Mouse (Mus musculus) spleen, postnatal 4 days (tissue): ENCODE measurements at regions not wholly inside any gene's neighbourhood (a gene's known extent, or its start where the extent isn't known, plus 50 kb on each side); places are given as distances from the start of the nearest gene placed in this dataset.

Source experiments
- DNase-seq, 2 experiments: peaks; one replicate each; pipeline ENCODE4 v3.0.0; 2022; ENCODE audit warnings: low spot score in 2 of 2

DNA sequence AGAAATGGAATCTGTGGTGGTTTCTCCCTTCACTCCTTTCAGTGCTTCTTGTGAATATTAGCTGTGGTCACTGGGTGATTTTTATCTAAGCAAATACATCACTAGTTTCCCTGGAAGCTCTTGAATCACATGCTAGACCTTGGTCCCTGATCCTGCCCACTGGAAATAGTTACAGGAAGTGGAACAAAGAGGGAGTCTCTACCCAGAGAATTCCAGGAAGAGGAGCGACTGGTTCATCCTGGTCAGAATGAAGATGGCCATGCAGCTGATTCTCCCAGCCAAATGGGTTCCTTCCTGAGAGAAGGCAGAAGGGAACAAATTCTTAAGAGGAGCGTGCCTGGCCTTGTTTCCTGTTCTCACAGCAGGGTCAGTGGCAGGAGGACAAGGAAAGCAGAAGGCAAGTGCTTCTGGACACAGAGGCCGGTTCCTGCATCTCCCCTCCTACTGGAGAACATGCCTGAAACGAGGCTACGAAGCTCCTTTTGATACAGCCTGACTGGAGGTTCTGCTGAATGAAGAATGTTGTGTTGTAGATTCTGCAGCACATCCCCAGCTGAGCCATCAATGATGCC, 264.8 kb upstream of the Sdk2 start:
- no peak for DNase-seq

DNA sequence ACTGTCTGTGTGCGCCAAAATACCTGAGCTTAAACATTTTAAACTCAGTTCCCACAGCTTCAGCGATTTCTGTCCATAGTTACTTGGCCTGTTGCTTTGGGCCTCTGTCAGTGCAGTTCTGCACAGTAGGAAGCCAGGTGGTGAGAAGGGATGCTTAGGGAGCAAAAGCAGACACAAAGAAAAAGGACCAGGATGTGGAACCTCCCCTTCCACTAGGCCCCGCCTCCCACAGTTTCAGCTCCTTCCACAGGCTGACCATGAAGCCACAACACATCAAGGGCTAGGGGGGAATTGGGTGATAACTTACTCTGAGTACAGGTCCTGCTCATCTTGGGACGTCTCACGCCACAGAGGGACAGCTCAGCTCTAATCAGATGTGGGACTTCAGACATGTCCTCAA, 263.5 kb upstream of the Sdk2 start:
- DNase-seq = no peak

DNA sequence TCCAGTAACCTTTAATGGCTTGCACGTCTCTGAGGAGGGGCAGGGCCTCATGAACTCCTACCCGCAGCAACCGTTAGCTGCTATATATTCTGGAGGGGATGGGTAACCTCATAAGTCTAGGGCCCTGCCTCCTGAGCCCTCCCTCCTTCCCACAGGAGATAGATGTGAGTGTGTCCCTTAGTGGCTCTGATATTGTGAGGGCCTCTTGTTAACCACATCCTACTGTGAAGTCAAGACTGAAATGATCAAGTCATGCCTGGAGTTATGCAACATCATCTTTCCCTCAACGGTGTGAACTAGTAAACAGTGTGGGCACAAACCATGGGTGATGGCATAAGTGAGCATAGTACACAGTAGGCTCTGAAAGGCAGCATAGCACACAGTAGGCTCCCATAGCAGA, 255.8 kb upstream of the Sdk2 start:
- DNase-seq = no peak

DNA sequence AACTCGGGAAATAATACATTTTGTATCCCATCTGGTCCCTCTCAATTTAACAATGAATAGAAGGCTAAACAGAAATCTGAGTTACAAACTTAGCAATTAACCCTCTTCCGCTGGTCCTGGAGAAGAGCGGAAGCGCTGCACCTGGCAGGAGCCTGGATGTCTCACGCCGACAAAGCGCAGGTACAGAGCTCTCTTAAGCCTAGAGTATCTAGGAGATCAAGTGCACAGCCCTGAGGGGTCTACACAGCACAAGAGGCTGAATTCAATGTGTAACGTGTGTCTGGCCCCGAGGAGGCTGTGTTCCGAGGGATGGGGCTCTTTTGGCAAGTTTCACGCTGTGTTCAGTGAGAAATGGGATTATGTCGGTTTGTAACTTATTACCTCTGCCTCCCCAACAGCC, 255.1 kb upstream of the Sdk2 start:
- no peak for DNase-seq

DNA sequence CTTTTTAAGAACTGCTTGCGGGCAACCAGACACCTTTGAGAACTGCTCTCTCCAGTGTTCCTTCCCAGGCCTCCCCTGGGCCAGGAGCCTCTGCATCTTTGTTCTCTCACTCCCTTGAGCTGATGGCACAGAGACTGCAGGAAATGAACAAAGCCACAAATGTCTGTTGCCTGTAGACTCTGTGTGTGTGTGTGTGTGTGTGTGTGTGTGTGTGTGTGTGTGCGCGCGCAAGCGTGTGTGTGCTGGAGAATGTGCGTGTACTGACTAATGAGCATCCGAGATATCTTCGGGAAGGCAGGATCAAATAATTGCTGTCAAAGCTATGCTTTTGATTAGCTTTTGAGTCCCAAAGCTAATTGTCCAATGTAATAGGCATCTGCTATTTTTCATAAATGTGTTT, 254.7 kb upstream of the Sdk2 start:
- DNase-seq = no peak

DNA sequence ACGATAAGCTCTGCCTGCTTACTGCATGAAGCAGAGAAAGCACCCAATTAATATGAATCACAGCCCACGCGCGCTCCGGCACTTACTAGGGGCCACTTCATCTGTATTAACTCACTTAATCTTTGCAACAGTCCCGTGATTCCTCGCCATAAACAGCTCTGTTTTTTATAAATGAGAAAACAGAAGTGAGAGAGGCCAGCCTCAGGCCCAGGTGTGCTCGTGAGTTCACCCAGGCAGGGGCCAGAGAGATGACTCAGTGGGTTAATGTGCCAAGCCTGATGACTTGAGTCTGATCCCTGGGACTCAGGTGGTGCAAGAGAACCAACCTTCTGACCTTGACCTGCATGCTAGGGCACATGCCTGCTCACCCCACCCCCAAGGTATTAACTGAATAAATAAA, 248.4 kb upstream of the Sdk2 start:
- no peak for DNase-seq

DNA sequence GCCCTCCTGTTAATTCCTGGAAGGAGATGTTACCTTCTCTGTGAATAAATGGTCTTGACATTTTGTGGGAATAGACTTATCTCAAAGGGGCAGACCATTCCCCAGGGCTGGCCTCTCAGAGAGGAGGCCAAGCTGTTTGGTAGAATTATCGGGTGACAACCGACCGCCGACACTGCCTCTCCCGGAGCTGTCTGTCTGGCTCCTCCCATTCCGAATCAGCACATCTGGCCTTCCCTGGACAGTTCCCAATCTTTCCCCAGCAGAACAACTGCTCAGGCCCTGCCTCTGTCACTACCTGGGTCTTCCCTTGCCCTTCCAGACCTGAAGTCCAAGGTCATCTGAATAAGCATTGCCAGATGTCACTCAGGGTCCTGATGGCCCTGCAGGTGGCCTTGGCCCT, 246.8 kb upstream of the Sdk2 start:
- no peak for DNase-seq

DNA sequence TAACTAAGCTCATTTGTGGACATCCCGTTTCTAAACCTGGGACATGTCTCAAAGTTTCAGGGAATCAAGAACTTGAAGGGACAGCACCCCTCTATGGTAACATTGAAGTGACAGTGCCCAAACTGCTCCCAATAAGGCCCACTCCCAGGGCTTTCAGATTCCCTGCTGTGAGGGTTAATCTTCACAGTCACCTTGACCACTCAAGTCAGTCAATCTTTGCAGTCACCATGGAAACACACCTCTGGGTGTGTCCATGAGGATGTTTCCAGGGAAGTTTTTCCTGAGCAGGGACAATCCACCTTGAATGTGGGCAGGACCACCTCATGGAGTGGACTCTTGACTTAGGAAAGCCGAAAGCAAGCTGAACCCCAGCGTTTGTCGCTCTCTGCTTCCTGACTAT, 244.8 kb upstream of the Sdk2 start:
- DNase-seq = no peak

DNA sequence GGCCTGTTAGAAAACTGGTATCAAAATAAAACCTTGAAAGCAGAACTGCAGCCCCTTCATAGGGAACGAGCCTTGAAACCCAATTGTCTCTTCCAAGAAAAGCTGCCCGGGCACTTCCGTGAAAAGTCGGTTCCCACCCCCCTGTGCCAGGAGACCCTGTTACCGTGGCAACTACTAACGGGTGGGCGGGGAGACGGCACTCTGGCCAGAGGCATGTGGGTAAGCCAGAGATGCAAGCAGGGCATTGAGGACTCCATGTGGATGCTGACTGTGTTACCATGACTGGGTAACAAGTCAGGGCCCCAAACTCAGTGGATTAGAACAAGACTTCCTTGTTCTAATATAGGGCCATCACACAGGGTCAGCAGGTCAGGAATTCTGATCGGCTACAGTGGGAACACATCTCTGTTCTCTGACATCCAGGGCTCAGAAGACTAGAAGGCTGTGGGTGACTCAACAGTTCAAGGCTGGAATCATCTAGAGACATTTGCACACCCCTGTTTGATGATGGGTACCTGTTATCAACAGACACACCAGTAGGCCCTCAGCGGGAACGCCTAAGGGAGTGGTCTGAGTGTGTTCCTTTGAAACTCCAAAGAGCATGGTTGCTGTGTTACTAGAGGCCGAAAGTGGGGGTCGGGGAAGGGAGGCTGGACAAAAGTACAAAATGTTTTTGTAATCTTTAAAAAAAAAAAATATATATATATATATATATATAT, 236.9 kb upstream of the Sdk2 start:
- no peak for DNase-seq

DNA sequence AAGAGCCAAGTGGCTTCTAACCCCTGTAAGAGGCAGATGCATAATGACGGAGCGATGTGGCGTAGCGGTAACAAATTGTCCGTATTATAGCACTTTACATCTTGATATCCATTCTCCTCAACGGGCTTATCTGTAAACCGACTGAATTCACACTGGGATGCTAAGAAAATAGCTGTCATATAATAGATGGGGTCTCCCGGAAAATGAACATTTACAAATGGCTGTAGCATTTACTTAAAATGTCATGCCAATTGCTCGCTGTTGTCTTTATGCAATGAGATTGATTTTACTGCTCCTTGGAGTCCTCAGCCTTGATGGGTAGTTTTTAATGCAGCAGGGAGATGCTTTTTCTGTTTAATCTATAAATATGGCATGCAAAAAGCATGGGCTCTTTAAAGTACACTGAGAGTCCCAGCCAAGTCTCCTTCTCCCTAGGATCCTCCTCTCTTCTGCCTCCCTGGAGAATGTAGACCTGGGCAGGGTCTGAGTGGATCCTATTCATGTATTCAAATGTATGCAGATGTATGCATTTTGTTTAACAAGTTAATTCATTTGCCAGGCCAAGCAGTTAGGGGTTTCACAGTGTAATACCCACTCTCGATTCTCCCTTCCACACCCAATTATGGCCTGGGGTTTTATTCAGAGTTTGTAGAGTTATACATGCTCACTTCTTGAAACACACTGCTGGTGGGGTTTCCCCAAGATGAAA, 233.9 kb upstream of the Sdk2 start:
- DNase-seq = no peak

DNA sequence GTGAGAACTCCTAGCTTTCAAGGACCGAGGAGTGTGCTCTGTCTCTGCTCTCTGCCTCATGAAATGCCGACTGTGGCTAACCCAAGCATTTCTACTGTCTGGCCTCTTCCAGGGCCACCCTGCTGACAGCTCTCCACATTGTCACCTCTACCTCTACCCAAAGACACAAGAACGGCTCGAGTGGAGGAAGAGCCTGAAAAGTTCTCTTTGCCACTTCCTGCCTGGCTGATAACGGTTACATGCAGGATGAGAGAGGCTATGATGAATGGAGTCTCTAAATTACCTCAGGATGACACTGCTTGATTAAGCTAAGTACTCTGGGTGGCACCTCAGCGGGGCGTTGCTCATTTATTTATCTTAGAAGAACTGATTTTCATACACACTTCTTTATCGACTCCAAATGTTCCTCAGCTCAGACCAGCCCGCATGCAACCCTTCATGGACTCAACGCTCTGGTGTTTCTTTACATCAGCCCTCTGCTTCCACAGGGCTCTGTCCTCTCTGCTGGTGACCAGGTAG, 230.0 kb upstream of the Sdk2 start:
- no peak for DNase-seq

DNA sequence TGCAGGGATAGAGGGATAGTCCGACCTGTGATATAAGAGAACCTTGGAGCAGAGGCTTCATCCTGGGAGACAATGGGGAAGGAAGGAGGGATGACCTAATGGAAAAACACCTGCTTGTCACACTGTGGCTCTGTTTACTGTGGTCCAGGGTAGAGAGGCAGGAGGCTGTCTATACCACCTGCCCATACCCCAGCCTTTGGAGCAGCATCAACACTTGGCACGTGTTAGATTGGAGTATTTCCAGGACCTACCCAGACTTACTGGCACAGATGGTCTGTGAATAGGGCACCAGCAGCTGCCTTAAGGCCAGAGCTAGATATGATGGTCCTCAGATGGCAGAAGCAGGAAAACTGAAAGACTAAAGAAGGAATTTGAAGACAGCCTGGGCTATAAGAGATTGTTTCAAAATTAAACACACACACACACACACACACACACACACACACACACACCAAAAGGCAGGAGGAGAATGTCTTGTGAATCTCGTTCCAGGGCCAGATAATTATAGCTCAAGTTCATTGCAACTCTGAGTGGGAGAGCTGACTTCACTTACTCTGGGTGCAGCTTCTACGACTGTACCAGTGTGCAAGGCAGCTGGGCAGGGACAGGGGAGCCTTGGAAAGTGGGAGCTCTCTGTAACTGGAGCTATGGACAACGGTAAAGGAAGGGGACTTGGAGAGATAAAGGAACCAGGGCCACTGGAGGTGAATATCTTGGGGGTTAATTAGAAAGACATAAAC, 227.8 kb upstream of the Sdk2 start:
- no peak for DNase-seq

DNA sequence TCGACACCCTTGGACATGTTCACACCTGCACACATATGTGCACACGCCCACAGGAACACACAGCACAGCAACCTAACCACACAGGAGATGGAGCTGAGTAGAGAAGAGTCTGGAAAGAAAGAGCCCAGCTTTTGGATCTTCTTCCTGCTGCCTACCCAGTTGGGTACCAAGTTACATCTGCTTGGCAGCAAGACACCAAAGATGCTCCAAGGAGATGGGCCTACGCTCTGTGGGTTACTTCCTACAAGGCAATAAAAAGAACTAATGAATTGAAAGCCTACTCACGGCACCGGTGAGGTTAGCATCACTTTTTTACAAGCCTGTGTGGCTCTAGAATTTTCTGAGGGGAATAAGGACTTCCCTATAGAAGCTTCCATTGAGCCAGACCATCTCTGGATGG, 224.4 kb upstream of the Sdk2 start:
- DNase-seq = no peak

DNA sequence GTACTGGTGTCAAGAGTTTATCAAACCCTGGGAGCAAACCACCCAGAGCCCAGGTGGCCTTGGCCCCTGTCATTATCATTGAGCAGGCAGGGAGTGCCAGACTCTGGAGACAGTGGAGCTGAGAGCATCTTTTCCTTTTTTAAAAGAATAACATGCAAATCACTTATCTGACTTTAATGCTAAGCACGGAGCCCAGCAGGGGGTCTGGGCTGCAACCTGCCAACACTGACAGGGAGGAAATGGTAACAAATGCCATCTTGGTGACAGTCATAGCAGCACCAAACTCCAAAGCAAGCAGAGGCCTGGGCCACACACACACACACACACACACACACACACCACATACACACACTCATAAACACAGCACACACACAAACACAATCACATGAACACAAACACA, 223.1 kb upstream of the Sdk2 start:
- DNase-seq = no peak

DNA sequence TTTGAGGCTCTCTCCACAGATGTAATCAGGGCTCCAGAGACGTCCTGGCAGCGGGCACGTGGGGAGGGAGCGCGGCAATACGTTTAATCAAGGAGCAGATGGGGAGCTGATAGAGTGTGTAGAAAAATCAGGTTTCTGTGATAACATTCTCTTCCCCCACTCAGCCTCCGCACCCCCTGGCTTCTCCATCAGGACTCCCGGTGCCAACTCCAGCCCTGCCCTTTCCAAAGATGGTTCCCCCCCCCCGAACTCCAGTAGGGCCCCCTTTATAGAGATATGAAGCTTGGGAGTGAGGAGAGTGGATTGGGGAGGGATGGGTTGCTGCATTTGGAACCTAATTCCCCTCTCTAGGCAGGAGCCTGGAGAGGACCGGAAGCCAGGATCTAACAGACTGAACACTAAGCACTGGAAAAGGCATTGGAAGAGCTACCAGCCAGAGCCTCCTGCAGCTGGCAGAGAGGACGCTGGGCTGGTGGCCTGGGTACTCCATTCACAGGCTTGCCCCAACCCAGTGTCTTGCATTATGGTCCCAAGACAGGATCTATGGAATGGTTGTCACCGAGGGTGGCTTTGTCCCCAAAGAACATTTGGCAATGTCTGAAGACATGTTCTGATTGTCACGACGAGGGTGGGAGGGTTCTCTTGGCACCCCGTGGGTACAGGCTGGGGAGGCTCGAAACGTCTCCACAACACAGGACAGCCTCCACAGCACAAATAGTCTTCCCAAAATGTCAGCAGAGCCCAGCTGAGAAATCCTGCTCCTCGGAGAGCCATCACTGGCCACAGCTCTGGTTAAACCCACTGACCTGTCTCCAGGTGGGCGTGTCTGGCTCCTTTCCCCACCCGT, 218.2 kb upstream of the Sdk2 start:
- no peak for DNase-seq

DNA sequence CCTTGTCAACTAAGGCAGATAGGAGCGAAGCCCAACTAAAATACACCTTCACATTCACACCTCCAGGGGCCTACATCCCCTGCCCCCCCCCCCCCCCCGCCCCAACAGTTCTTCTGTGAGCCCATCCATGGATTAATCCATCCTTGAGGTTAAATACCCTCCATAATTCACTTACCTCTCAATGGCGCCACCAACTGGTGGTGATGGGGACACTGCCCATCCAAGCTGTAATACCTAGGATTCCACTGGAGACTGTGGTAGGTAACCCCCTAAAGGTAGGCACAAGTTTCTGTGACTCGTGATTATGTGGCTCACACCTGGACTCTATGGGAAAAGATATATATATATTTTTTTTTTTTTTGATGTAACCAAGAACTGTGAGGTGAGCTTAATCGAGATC, 216.4 kb upstream of the Sdk2 start:
- DNase-seq = peak in 1 of 2 experiments; percentile 26

DNA sequence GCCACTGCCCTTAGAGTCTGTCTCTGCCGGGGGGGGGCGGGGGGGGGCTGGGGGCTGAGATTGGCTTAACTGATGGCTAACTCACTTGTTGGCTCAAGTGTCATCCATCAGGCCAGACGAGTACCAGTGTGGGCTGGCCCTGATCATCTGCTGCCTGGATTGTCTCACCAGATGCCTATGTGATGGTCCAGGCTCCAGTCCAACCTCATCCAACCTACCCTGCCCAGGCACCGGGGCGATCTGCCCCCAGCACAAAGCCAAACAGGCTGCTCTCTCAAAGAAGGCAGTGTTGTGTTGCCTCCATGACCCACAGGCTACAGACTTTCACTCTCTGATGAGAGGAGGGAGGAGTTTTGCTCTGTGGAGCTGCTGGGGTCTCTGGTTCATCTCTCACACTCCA, 215.7 kb upstream of the Sdk2 start:
- DNase-seq = no peak

DNA sequence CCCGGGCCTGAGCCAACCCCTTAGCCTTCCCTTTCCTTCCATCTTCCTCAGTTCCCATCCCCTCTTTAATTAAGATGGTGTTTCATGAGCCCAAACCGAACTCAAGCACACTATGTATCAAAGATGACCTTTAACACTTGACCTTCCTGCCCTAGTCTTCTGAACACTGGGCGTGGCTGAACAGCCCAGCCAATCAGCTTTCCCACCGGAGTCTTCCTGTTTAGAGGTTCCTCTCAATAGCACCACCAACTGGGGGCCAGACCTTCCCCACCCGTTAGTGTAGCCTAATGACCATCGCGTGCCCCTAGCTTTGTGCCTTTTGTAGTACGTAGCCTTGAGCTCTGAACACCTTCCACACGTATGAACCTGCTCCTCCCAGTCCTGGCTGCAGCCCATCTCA, 215.0 kb upstream of the Sdk2 start:
- DNase-seq = no peak

DNA sequence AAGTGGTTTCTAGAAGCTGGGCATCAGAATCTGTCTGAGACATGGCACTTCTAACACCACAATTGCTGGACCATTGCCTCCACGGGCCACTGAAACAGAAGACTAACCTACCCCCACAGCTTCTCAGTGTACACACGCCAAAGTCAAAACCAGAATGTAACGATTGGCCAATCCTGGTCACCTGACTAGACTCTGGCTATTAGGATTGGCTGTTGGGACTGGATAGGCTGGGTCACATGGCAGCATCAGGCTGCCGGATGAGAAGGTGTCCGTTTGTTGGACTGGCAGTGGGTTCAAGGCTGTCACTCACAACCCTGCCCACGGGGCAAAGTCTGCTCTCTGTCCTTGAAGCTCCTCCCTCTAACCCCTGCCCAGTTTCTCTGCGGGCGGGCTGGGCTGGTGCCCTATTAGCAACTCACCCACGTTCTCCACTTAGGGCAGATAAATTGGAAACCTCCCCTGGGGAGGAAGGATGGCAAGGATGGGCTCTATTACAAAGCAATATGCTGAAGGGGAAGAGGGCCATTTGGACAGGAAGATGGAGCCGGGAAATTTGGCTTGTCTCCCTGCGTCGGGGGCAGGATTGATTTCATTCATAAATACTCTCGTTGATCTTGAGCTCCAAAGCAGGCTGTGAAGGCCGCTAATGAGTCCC, 214.3 kb upstream of the Sdk2 start:
- DNase-seq = no peak

DNA sequence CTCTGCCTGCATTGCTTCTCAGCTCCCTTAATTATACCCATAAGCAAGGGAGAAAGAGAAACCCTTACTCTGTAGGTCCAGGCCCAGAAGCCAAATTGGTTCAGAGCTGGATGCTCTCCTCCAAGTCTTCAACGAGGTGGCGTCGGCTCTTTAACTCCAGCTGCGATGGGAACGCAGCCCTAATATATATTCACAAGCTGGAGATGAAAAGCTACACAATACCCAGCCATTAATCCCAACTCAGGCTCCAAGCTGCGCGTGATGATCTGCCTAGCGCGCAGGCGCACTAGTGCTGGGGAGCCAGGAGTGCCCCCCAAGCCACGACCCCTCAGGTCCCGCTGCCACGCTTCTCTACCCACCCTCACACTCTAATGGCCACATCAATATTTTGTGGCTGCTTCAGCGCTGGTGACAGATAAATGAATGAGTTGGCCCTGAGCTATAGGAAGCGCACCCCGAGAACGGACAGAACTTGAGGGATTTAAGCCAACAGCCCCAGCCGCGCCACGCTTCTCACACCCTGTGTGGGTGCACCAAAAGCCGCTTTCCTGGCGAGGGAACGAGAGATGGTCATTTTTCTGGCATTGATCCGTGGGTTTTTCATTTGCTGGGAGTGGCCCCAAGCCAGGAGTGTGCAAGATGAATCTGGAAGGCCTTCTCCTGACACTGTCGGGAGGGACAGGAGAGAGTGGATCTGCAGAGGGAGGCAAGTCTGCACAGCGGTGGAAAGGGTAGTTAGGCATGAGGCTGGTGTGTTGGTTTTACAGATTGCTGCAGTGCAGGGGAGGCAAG, 210.9 kb upstream of the Sdk2 start:
- no peak for DNase-seq
